Mouse (Mus musculus): ENCODE data around the gene Mettl14.

- no peak for TF ChIP-seq CTCF (IDR thresholded peaks at IDR 0.05; ENCODE audit: borderline replicate concordance, control insufficient read depth, extremely low read depth, insufficient read depth, low read length, poor library complexity)
- TF ChIP-seq POLR2A (IDR thresholded peaks at IDR 0.05; ENCODE audit: control insufficient read depth, extremely low read depth, insufficient read depth, low read length, poor library complexity): no peak
Measured at GRCm38 (mm10) chr3:123353183-123353582, 32.7 kb downstream of the Mettl14 start.
